Mouse (Mus musculus): ENCODE results near the gene Olfr800.

Olfr800 gene

DNA sequence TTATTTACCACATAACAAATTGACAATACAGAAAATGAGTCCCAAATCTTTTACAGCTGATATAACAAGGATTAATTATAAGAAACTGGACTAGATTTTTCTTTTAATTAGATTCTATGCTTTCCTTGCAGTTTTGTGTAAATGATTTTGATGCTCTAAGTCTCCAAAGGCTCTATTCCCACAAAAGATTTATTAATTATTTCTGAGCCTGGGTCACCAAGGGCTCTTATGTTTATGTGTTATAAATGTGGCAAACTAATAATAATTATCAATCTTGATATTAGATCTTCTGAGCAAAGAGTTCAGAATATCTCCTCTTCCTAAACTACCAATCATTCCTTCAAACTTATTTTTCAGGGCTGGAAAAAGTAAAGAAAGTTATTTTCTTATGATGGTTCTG is at the start of gene Olfr800:
Gene Olfr800 (plus strand): TSS at position 301 of the 400 bp plus-strand sequence.
- DNase-seq (ENCODE audit: low read depth): no peak

DNA sequence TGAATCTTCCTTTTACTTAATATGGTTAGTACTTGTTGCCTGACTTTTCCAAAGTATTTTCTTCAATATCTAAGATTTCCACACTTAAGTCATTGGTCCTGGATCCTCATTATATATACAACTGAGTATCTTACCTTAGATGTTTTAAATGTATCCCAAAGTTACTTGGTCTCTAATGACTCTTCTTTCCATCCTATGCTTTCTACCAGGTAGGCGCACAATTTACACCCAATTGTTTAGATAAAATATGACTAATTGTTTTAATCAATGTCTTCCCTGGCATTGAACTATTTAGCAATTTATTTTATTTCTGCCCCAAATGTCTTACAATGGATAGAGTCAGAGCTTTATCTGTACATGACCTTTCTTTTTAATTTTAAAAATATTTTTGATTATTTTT is 45.0 kb upstream of the Olfr800 start, which contains the start of gene Olfr796:
Gene Olfr796 (minus strand): TSS at position 101 of the 400 bp plus-strand sequence.
- no peak for DNase-seq (ENCODE audit: low read depth)

DNA sequence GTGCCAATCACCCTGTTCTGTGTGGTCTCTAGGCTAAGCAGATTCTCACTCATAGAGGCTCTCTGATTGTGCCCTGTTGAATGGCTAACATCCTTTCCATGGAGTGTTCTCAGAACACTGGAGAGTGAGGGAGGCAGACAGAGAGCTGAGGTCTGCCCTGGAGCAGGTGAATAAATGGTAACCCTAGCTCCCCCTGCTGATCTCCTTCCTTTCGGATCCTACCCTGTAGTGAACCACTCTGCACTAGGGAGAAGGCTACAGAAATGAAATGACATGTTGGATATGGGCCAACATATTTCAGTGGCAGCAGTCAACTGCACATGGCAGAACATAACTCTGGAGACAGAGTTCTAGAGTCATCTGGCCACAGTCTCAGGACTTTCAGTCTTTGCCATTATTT is 35.8 kb upstream of the Olfr800 start:
- no peak for DNase-seq (ENCODE audit: low read depth)

DNA sequence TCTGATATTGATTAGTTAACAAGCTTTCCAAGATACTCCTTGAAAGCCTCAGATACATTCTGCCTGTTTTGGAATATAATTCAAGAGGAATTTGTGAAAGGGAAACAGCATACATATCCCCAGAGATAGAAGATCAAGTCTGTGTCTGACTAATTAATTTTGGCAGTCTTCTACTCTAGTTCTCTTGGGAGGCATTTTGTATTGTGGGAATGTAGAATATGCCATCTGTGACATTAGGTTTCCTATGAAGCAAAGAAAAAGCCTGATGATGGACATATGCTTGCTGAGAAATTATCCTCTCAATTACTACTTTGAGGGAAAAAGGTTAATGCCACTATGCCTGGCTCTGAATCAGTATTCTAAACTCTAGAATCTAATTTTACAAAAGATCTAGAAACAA is 34.2 kb upstream of the Olfr800 start:
- DNase-seq (ENCODE audit: low read depth): no peak

DNA sequence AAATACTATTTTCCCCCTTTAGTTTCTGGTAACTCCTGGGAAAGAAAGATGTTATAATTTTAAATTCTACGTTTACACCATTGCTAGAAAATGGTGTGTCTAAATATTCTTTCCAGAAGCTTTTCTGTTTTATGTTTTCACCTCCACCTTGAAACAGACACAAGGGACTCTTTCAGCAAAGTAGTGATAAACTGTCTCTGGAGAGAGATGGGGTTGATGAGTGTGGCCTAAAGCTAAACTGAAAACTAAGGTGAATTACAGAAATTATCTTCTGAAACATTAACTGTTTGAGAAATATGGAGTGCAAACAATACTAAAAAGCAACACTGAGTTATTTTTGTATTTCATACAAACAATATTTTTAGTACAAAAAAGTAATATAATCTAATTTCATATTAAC is 29.7 kb upstream of the Olfr800 start, which contains the start of gene Olfr798:
Gene Olfr798 (minus strand): TSS at position 101 of the 400 bp plus-strand sequence.
- no peak for DNase-seq (ENCODE audit: low read depth)

DNA sequence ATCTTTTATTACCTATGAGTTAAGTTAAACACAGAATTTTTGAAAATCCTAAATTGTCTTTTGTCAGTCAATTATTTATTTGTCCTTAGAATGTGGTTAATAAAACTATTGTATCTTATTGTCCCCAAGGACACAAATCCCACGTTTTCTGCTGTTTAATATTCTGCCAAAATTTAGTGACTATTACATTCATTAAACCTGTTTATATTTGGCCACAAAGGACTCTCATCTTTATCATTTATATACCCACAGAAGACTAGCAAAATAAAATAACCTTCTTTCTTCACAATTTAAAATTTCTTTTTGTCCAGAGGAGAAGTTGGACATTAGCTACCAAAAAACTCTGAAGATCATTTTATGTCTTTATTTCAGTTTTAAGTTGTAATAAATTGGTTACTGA is 20.3 kb upstream of the Olfr800 start, which contains the start of gene Olfr799:
Gene Olfr799 (plus strand): TSS at position 301 of the 400 bp plus-strand sequence.
- DNase-seq (ENCODE audit: low read depth): no peak

DNA sequence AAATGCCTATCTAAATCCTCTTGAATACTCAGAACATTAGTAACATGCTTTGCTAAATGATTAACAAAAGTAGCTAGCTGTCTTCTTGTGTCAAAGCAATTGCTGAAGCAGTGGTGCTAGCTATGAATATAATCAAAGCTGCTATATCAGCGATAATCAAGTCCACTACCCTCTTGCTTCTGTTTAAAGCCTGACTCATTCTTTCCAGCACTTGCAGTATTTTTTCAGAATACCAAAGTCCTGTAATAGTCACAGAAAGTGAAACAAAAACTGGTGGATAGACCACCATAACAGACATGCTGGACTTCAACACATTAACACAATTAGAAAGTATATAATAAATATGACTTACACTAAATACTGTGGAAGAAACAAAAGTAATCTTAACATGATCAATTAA is 5.7 kb upstream of the Olfr800 start:
- no peak for DNase-seq (ENCODE audit: low read depth)

DNA sequence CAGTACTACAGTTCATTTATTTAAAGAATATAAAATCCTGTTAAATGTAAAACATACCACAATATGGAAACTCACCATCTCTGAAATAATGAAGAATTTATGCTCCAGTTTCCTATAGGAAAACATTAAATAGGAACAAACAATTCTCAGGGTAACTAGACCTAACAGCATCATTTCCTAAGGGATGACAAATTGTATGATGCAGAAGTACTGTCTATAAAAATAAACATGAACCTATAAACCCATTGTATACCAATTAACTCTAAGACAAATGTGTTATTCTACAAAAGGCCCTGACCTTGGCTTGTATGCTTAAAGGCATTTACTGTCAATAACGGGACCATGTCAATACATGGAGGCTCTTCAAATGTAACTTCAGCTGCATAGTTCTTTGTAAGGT is 16.3 kb downstream of the Olfr800 start, which contains the start of gene Olfr801:
Gene Olfr801 (minus strand): TSS at position 101 of the 400 bp plus-strand sequence.
- DNase-seq (ENCODE audit: low read depth): no peak

DNA sequence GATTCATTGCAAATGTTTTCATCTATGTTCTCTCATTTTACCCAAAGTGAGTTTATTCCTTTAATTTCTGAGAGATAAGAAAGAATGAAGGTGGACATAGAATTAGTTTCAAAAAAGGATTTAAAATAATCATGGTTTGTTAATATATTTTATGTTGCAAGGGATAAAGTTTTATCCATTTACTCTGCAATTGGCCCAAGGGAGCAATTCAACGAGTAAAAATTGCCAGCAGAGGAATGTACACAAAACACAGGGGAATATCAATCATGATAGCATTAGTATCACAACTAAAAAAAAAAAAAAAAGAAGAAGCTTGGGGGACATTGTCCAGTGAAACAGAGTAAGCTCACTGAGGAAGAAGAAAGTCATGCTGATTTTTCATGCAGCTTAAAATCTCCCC is 30.6 kb downstream of the Olfr800 start, which contains the start of gene Olfr802:
Gene Olfr802 (minus strand): TSS at position 101 of the 400 bp plus-strand sequence.
- DNase-seq (ENCODE audit: low read depth): no peak

DNA sequence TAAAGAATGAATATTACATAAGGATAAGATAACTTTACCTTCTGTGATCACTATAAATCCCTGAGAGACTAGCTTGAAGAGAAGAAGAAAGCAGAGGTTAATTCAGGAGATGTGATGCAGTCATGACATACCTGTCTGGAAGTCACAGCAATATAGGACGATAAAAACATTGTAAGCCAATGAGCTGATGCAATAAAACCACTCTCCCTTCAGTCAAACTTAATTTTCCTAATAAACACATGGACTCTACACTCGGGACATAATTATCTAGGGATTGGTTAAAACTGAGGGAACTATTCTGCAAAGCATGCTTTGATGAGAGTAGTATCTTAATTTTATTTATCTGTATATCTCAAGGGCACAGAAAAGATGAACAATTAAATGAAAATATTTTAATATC is 36.7 kb downstream of the Olfr800 start, which contains the start of gene Olfr803:
Gene Olfr803 (minus strand): TSS at position 101 of the 400 bp plus-strand sequence.
- DNase-seq (ENCODE audit: low read depth): no peak

DNA sequence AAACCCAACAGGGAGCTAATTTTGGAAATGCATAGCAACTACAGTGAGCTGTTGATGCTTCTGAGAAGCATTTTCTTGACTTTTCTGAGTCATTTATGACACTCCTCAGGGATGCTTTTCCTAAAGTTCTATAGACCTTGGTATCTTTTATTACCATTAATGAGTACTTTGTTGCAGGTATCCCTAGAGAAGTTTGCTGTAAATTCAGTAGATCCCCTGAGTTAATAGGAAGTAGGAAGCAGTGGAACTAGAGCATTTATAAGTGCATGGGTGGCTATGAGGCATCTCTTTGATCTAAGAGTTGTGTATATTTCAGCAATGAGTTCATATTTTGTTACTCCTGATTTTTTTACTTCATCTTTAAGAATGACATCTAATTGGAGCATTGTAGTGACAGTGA is 45.4 kb downstream of the Olfr800 start, which contains the start of gene Olfr804:
Gene Olfr804 (plus strand): TSS at position 301 of the 400 bp plus-strand sequence.
- no peak for DNase-seq (ENCODE audit: low read depth)
